Mouse (Mus musculus) E14TG2a.4 (cell line): Measurements from ENCODE around the gene Cabin1.

Experiments
- CTCF ChIP-seq: conservative IDR thresholded peaks from 2 replicates; pipeline ENCODE4 v1.5.1; 2014; ENCODE audit warnings: low read length
- NANOG ChIP-seq: IDR thresholded peaks from 2 replicates; pipeline ENCODE4 v1.6.1; 2014; ENCODE audit warnings: borderline replicate concordance, low read length, mixed read lengths

- no peak for TF ChIP-seq CTCF
- TF ChIP-seq NANOG = no peak
Observed at GRCm38 (mm10) chr10:75667115-75667910, 96.8 kb downstream of the Cabin1 start.
